Mouse (Mus musculus) lung, postnatal 25 days (tissue): ENCODE results near the gene Kl.

Source experiments
- DNase-seq: peaks from one replicate; pipeline ENCODE4 v3.0.0; 2022; ENCODE audit warnings: low spot score

Kl gene

GRCm38 (mm10) chr5:151028906-151029305 lies 76.5 kb downstream of the Kl start:
- DNase-seq: no peak

GRCm38 (mm10) chr5:151034715-151035512 lies 82.5 kb downstream of the Kl start:
- no peak for DNase-seq

DNA sequence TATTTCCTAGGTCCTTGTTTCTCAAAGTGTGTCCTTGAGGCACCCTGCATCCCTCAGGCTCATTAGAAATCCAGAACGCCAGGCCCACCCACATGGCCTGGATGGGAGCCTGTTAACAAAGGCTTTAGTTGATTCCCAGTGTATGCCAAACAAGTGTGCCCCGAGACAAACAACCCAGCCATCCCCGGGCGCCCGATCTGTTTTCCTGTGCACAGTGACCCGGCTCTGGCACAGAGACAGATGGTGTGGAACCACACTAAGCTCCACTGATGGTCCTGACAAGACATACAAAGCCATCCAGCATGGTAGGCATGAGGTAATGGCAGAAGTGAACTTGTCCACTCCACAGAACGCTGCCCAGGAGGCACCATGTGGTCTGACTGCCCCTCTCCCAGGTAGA lies 85.5 kb downstream of the Kl start:
- DNase-seq: no peak

DNA sequence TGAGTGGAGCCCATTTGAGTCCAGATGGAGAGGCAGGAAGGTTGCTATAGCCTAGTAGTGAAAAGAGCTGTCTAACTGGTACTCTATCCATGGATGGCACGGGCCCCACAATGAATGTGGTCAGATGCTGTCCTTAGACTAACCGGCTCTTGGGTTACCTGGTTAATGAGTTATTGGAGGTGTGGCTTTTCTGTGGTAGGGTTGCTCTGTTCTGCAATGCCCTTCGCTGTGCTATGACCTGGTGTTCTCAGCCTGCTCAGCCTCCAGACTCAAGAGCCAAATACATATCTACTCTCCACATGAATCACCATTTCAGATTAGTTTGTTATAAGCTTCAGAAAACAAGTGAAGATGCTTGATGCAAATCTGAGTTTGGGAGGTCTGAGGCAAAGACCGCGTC lies 90.5 kb downstream of the Kl start:
- no peak for DNase-seq
